In genomic region chr5:105699141-105700069, GRCm38 (mm10) we compare ENCODE assay signal across 7 mouse cellular contexts. TPM values are rescaled to one million over a fixed set of nuclear protein-coding genes. Genes with fewer than 3 reads are reported as not detected.
DNase-seq lines count a peak whose midpoint lies in the region; ATAC-seq and TF ChIP-seq lines count a peak whose summit lies in the region.

Lrrc8d (plus strand) TSS chr5:105699969.

- 3% methylated on average over 60 of the region's 60 CpGs for WGBS in limb, embryonic 10.5 days
- 2% methylated on average over 55 of the region's 60 CpGs for WGBS in midbrain, embryonic 12.5 days
- WGBS in small intestine, adult 2 months = 1% methylated on average over 58 of the region's 60 CpGs

- DNase-seq in adrenal gland, adult 2 months = peak; percentile 94
- peak; percentile 86 for DNase-seq in embryo, embryonic 9.5 days (ENCODE audit: extremely low spot score)
- DNase-seq in kidney, adult 11 months = peak; percentile 94
- peak; percentile 89 for DNase-seq in limb, embryonic 10.5 days (ENCODE audit: low spot score)

- H3K9me3 ChIP-seq in limb, embryonic 10.5 days (replicated peaks) = no peaks in the 10 kb centered on the region
- no peaks in the 10 kb centered on the region for H3K9me3 ChIP-seq in midbrain, embryonic 12.5 days

- no peak for TF ChIP-seq CTCF in small intestine, adult 2 months (IDR thresholded peaks at IDR 0.05; ENCODE audit: extremely low read depth, insufficient read length, insufficient replicate concordance, low read depth, low read length)

- peaks cover 29% of the 10 kb centered on the region for H3K4me1 ChIP-seq in limb, embryonic 10.5 days
- peaks cover 35% of the 10 kb centered on the region for H3K4me1 ChIP-seq in midbrain, embryonic 12.5 days
- peaks cover 14% of the 10 kb centered on the region for H3K4me1 ChIP-seq in small intestine, adult 2 months (ENCODE audit: control insufficient read depth, insufficient read depth, insufficient read length, low read length)

- peak within 1 kb of the TSS; percentile 96 for H3K9ac ChIP-seq in midbrain, embryonic 12.5 days (replicated peaks)

- no peak for TF ChIP-seq POLR2A in small intestine, adult 2 months (IDR thresholded peaks at IDR 0.05; ENCODE audit: low read depth, low read length)

- peaks cover 23% of the 10 kb centered on the region for H3K27me3 ChIP-seq in limb, embryonic 10.5 days (ENCODE audit: low read depth, poor library complexity, severe bottlenecking)
- H3K27me3 ChIP-seq in midbrain, embryonic 12.5 days = peaks cover 10% of the 10 kb centered on the region; the same call in 1 of the 2 replicates
- no peaks in the 10 kb centered on the region for H3K27me3 ChIP-seq in small intestine, adult 2 months (ENCODE audit: control insufficient read depth, insufficient read depth, low read length)

- peak within 1 kb of the TSS; percentile 87 for H3K4me2 ChIP-seq in midbrain, embryonic 12.5 days (replicated peaks)

- H3K36me3 ChIP-seq in limb, embryonic 10.5 days = peaks cover 9% of the 10 kb centered on the region; the same call in 1 of the 2 replicates
- no peaks in the 10 kb centered on the region for H3K36me3 ChIP-seq in midbrain, embryonic 12.5 days
- no peaks in the 10 kb centered on the region for H3K36me3 ChIP-seq in small intestine, adult 2 months (ENCODE audit: control insufficient read depth, insufficient read depth, low read length)

- H3K27ac ChIP-seq in limb, embryonic 10.5 days = peak within 1 kb of the TSS; percentile 98
- H3K27ac ChIP-seq in midbrain, embryonic 12.5 days (replicated peaks) = peak within 1 kb of the TSS; percentile 95
- H3K27ac ChIP-seq in small intestine, adult 2 months (ENCODE audit: insufficient read depth, low read depth, low read length) = peak within 1 kb of the TSS; percentile 97

- peak; percentile 45 for ATAC-seq in granulocyte monocyte progenitor cell, adult 5-6 weeks (replicated peaks; ENCODE audit: poor library complexity, severe bottlenecking)
- peak; percentile 96 for ATAC-seq in midbrain, embryonic 12.5 days (ENCODE audit: low FRiP score, low read depth)

- H3K4me3 ChIP-seq in limb, embryonic 10.5 days = peak within 1 kb of the TSS; percentile 84
- H3K4me3 ChIP-seq in midbrain, embryonic 12.5 days = peak within 1 kb of the TSS; percentile 83
- peak within 1 kb of the TSS; percentile 97 for H3K4me3 ChIP-seq in small intestine, adult 2 months (ENCODE audit: low read depth, low read length)

RNA-seq across cellular contexts. Expression of gene Lrrc8d, which starts in this region (rescaled TPM):
- total RNA-seq in adrenal gland, adult 2 months (2021) = 100 to 1,000 TPM; 105 to 127 TPM
- 20.4 and 31.8 TPM in 2 replicates for polyA plus RNA-seq in adrenal gland, adult 2 months (2012; rRNA removed)
- 44.6 and 45.0 TPM in 2 replicates for total RNA-seq in granulocyte monocyte progenitor cell, adult 5-6 weeks (2014; fragmentation: Nextera tagmentation)
- total RNA-seq in granulocyte monocyte progenitor cell, adult 5-6 weeks (2017) = 15.5 and 15.7 TPM in 2 replicates
- polyA plus RNA-seq in limb, embryonic 10.5 days (2016; fragmentation: Nextera tagmentation; extraction: Ambion mirVana) = 15.0 and 17.6 TPM in 2 replicates
- polyA plus RNA-seq in midbrain, embryonic 12.5 days (2016; fragmentation: Nextera tagmentation; extraction: Ambion mirVana) = 34.7 and 35.7 TPM in 2 replicates
- 10.4 and 16.6 TPM in 2 replicates for polyA plus RNA-seq in small intestine, adult 2 months (2012; rRNA removed)

Comparison
In these comparisons a context has a peak if more than half of its experiments do, and no peak if none do; other contexts are left out.
1. Peak in every context shown above with its lines: DNase-seq, ATAC-seq, H3K4me3 ChIP-seq and H3K27ac ChIP-seq.